ENCODE assay signal across 10 mouse cellular contexts in the genomic region with DNA sequence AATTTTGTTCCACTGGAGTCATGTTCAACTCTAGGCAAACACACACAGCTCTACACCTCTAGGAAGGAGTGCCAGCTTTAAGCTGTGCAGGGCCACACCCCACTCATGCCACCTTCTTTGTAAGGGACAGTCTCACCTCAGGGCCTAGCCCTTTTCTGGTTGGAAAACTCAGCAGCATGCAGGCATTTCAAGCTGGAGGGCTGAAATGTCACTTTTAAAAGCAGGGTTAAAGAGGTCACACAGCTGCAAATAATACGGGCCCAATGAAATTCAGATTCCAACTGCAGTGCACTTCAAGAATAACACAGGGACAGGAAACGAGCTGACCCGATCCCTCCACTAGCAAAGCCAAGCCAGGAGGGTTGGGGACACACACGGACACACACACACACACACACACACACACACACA.
DNase-seq lines count a peak whose midpoint lies in the region; ATAC-seq and TF ChIP-seq lines count a peak whose summit lies in the region.
"Had no signal": no experiment of that assay in that cellular context is flagged by ENCODE, and none has a peak within 500 bp of the region (broad histone marks: within the 10 kb centered on the region; RNA-seq: fewer than 3 reads in every experiment).

No protein-coding gene starts in this region.

- no peak for TF ChIP-seq CTCF in stomach, postnatal 0 days (IDR thresholded peaks at IDR 0.05; ENCODE audit: low read depth)
- TF ChIP-seq CTCF in left cerebral cortex, adult 2 months (IDR thresholded peaks at IDR 0.05) = no peak

- no peak overlapping the region for H3K9ac ChIP-seq in lung, embryonic 15.5 days
- no peak overlapping the region for H3K9ac ChIP-seq in stomach, postnatal 0 days (ENCODE audit: low read length)
- no peak overlapping the region for H3K9ac ChIP-seq in forebrain, embryonic 12.5 days
- H3K9ac ChIP-seq: liver, postnatal 0 days had no signal

- H3K9me3 ChIP-seq in lung, embryonic 15.5 days = no peaks in the 10 kb centered on the region
- no peaks in the 10 kb centered on the region for H3K9me3 ChIP-seq in stomach, postnatal 0 days (ENCODE audit: control insufficient read depth, low read length)
- H3K9me3 ChIP-seq in forebrain, embryonic 12.5 days = no peaks in the 10 kb centered on the region

- ATAC-seq in lung, embryonic 15.5 days (ENCODE audit: borderline replicate concordance, extremely low read depth, low FRiP score, low TSS enrichment) = peak; percentile 52
- ATAC-seq in stomach, postnatal 0 days (ENCODE audit: low FRiP score, low TSS enrichment) = peak; percentile 63; the same call in 1 of the 2 replicates
- ATAC-seq in forebrain, embryonic 12.5 days (ENCODE audit: low FRiP score) = no peak
- ATAC-seq: liver, postnatal 0 days had no signal

- 0 out of 2 replicates have a peak, but pooled peaks cover 8% of the 10 kb centered on the region for H3K4me1 ChIP-seq in lung, embryonic 15.5 days
- H3K4me1 ChIP-seq in stomach, postnatal 0 days (replicated peaks; ENCODE audit: control insufficient read depth, insufficient read depth) = no peaks in the 10 kb centered on the region
- peaks cover 9% of the 10 kb centered on the region; the same call in 1 of the 2 replicates for H3K4me1 ChIP-seq in forebrain, embryonic 12.5 days

- 17% methylated on average over 4 of the region's 4 CpGs for WGBS in lung, embryonic 15.5 days
- 31% methylated on average over 4 of the region's 4 CpGs for WGBS in stomach, postnatal 0 days
- 28% methylated on average over 4 of the region's 4 CpGs for WGBS in forebrain, embryonic 12.5 days

- H3K27me3 ChIP-seq in lung, embryonic 15.5 days = no peaks in the 10 kb centered on the region
- H3K27me3 ChIP-seq in stomach, postnatal 0 days (ENCODE audit: control insufficient read depth, insufficient read depth, low read length) = no peaks in the 10 kb centered on the region
- no peaks in the 10 kb centered on the region for H3K27me3 ChIP-seq in forebrain, embryonic 12.5 days

- H3K4me2 ChIP-seq in lung, embryonic 15.5 days = no peak overlapping the region
- no peak overlapping the region for H3K4me2 ChIP-seq in stomach, postnatal 0 days (replicated peaks; ENCODE audit: low read depth)
- no peak overlapping the region for H3K4me2 ChIP-seq in forebrain, embryonic 12.5 days

- 0 out of 2 replicates have a peak overlapping the region, but pooled peaks have one; percentile 34 for H3K27ac ChIP-seq in lung, embryonic 15.5 days
- no peak overlapping the region for H3K27ac ChIP-seq in stomach, postnatal 0 days (replicated peaks)
- H3K27ac ChIP-seq in forebrain, embryonic 12.5 days = no peak overlapping the region
- H3K27ac ChIP-seq in left cerebral cortex, adult 2 months = no peak overlapping the region

- DNase-seq in lung, adult 18-20 months = no peak
- peak; percentile 23 to 48 for DNase-seq in heart, adult 9 months (ENCODE audit: low spot score in 2 of 2)
- peak; percentile 61 for DNase-seq in kidney, postnatal 10 days
- peak; percentile 39 for DNase-seq in stomach, postnatal 0 days (ENCODE audit: low spot score)
- no peak for DNase-seq in left cerebral cortex, adult 2 months (ENCODE audit: extremely low spot score in 1 of 2, low spot score in 2 of 2)
- DNase-seq: layer of hippocampus, adult 9-11 months; liver, postnatal 0 days; thymus, adult 18-20 months had no signal

- TF ChIP-seq EP300 in stomach, postnatal 0 days (optimal IDR thresholded peaks at IDR 0.05) = no peak

- intact Hi-C loops in left cerebral cortex, adult 2 months (cut with DNase I) = no loop called here

- H3K36me3 ChIP-seq in lung, embryonic 15.5 days = no peaks in the 10 kb centered on the region
- no peaks in the 10 kb centered on the region for H3K36me3 ChIP-seq in stomach, postnatal 0 days (ENCODE audit: control insufficient read depth, insufficient read depth, low read length)
- H3K36me3 ChIP-seq in forebrain, embryonic 12.5 days (replicated peaks) = no peaks in the 10 kb centered on the region

- no peak overlapping the region for H3K4me3 ChIP-seq in lung, embryonic 15.5 days
- no peak overlapping the region for H3K4me3 ChIP-seq in stomach, postnatal 0 days (ENCODE audit: low read depth, low read length)
- H3K4me3 ChIP-seq in forebrain, embryonic 12.5 days (replicated peaks) = no peak overlapping the region
- H3K4me3 ChIP-seq in left cerebral cortex, adult 2 months = no peak overlapping the region

Comparison
In these comparisons a context has a peak if more than half of its experiments do, and no peak if none do; other contexts are left out.
1. DNase-seq: peak in heart, adult 9 months (2 of 2), kidney, postnatal 10 days (single experiment) and stomach, postnatal 0 days (single experiment); none in lung, adult 18-20 months (0 of 2) and left cerebral cortex, adult 2 months (0 of 2).